Mouse (Mus musculus): Measurements from ENCODE around the gene Stard13. TPM values are rescaled to one million over a fixed set of nuclear protein-coding genes. Genes with fewer than 3 reads are reported as not detected.
A peak's percentile ranks its signal among the peaks of the same experiment; 100 is the strongest.

The Stard13 gene
- total RNA-seq (2021) = 10 to 100 TPM; 12.1 to 12.9 TPM
- long read RNA-seq, experiment 1, partial matches to known transcripts = 6 of 8 reads
- long read RNA-seq, experiment 1, other reads (novel, unspliced or antisense) = 1 of 8 reads
- long read RNA-seq, experiment 2, partial matches to known transcripts = 1 of 1 reads
- long read RNA-seq, experiment 2, other reads (novel, unspliced or antisense) = 0 of 1 reads

- peak; percentile 37 to 49 for DNase-seq (ENCODE audit: low spot score in 2 of 2)
These were observed at the start of gene Stard13 for GRCm38 (mm10) chr5:151233400-151234031. Gene Stard13 (minus strand): TSS chr5:151233836.

- DNase-seq (ENCODE audit: low spot score in 2 of 2) = no peak
These were observed 45.9 kb upstream of the Stard13 start for GRCm38 (mm10) chr5:151279531-151279930.

- DNase-seq (ENCODE audit: low spot score in 2 of 2) = no peak
These were observed 44.3 kb upstream of the Stard13 start for GRCm38 (mm10) chr5:151277927-151278326.

GRCm38 (mm10) chr5:151275986-151276385 lies 42.4 kb upstream of the Stard13 start:
- DNase-seq (ENCODE audit: low spot score in 2 of 2) = no peak

GRCm38 (mm10) chr5:151274265-151274664 lies 40.6 kb upstream of the Stard13 start:
- no peak for DNase-seq (ENCODE audit: low spot score in 2 of 2)

- DNase-seq (ENCODE audit: low spot score in 2 of 2) = no peak
These were observed 37.2 kb upstream of the Stard13 start for GRCm38 (mm10) chr5:151270815-151271214.

- no peak for DNase-seq (ENCODE audit: low spot score in 2 of 2)
These were observed 33.4 kb upstream of the Stard13 start for GRCm38 (mm10) chr5:151266896-151267634.

- DNase-seq (ENCODE audit: low spot score in 2 of 2) = no peak
These were observed 27.9 kb upstream of the Stard13 start for GRCm38 (mm10) chr5:151261558-151261957.

GRCm38 (mm10) chr5:151252213-151252612 lies 18.6 kb upstream of the Stard13 start:
- DNase-seq (ENCODE audit: low spot score in 2 of 2) = no peak

- no peak for DNase-seq (ENCODE audit: low spot score in 2 of 2)
These were observed 18.0 kb upstream of the Stard13 start for GRCm38 (mm10) chr5:151251656-151252055.

GRCm38 (mm10) chr5:151248671-151249620 lies 15.3 kb upstream of the Stard13 start:
- peak in 1 of 2 experiments; percentile 26 for DNase-seq (ENCODE audit: low spot score in 2 of 2)

GRCm38 (mm10) chr5:151248084-151248483 lies 14.4 kb upstream of the Stard13 start:
- no peak for DNase-seq (ENCODE audit: low spot score in 2 of 2)

GRCm38 (mm10) chr5:151247115-151247875 lies 13.7 kb upstream of the Stard13 start:
- DNase-seq (ENCODE audit: low spot score in 2 of 2) = no peak

- no peak for DNase-seq (ENCODE audit: low spot score in 2 of 2)
These were observed 12.7 kb upstream of the Stard13 start for GRCm38 (mm10) chr5:151246287-151246686.

GRCm38 (mm10) chr5:151245571-151245970 lies 11.9 kb upstream of the Stard13 start:
- no peak for DNase-seq (ENCODE audit: low spot score in 2 of 2)

- no peak for DNase-seq (ENCODE audit: low spot score in 2 of 2)
These were observed 5.1 kb upstream of the Stard13 start for GRCm38 (mm10) chr5:151238730-151239129.

GRCm38 (mm10) chr5:151236411-151236810 lies 2.8 kb upstream of the Stard13 start:
- no peak for DNase-seq (ENCODE audit: low spot score in 2 of 2)

- DNase-seq (ENCODE audit: low spot score in 2 of 2) = no peak
These were observed 898 bp downstream of the Stard13 start for GRCm38 (mm10) chr5:151232576-151233299.

- no peak for DNase-seq (ENCODE audit: low spot score in 2 of 2)
These were observed 1.8 kb downstream of the Stard13 start for GRCm38 (mm10) chr5:151231861-151232260.

GRCm38 (mm10) chr5:151231411-151231810 lies 2.2 kb downstream of the Stard13 start:
- DNase-seq (ENCODE audit: low spot score in 2 of 2) = no peak

All from left cerebral cortex, adult 18-20 months (tissue).